Mouse (Mus musculus): ENCODE data around the gene Ahdc1. TPM values are rescaled to one million over a fixed set of nuclear protein-coding genes. Genes with fewer than 3 reads are reported as not detected.
A peak's percentile ranks its signal among the peaks of the same experiment; 100 is the strongest.

The Ahdc1 gene
- polyA plus RNA-seq, 1 experiment from 2014 or later: 9.0 TPM

DNA sequence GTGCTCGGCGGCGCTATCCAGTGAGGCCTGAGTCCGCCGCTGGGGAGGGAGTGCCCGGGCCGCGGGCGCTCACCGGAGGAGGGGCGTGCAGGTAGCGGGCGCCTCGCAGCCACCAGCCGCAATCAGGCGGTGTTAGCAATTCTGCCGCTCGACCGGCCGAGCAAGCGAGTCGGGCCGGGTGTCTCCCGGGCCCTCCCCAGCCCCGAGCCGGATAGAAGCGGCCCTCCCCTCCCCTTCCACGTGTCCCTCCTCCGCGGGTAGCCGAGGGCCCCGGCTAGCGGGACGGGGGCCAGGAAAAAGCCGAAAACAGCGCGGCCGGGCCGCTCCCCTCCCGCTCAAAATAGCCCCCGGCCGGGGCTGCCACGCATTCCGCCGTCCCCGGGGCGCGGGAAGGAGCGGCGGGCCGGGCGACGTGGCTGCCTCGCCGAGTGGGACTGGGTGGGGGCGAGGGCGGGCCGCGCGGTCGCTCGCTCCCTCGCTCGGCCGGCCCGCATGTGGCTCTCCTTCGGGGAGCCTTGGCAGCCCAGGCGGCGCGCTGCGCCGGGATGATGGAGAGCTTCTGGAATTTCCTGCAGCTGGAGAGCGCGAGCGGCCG lies 27.6 kb downstream of the Ahdc1 start:
- peak overlapping the region; percentile 69 for H3K4me3 ChIP-seq
- no peaks in the 10 kb centered on the region for H3K36me3 ChIP-seq
- H3K9me3 ChIP-seq: no peaks in the 10 kb centered on the region
- H3K27me3 ChIP-seq (ENCODE audit: insufficient read depth, poor library complexity, severe bottlenecking): peaks cover 68% of the 10 kb centered on the region
- DNase-seq (ENCODE audit: low spot score): peak; percentile 65
- peak overlapping the region; percentile 91 for H3K27ac ChIP-seq
- peaks cover 85% of the 10 kb centered on the region for H3K4me1 ChIP-seq (replicated peaks)
- WGBS: under 1% methylated on average over 76 of the region's 76 CpGs

DNA sequence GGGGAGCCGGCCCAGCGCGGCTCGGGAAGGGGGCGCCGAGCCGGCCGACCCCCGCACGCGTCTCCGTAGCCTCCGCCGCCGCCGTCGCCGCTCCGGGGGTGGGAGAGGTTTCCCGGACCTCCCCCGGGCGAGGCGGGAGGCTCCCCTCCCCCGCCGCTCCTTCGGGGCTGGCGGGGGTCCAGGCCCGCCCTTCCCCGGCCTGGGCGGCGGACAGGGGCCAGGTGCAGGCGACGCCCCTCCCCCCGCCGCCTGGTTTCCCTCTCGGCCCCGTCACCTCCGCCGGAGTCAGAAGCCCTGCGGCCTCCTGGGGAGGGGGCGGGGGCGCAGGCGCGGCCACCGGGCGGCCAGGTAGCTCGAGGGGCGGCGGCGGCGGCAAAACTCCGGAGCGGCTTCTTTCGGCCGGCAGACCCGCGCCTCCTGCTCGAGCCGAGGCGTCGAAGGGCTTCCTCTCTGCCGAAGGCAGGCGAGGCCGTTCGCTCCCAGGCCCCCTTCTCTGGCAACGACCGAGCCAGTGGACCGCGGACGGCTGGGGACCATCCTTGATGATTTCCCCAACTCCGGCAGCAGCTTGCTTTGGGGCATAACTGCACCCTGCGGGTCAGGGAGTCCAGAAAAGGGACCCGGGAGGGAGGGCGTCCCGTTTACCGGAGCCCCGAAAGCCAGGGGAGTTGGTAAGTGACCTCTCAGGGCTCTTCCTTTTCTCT lies 28.2 kb downstream of the Ahdc1 start:
- Histone ChIP-seq H3K27me3 (ENCODE audit: insufficient read depth, poor library complexity, severe bottlenecking) (peaks cover 68% of the 10 kb centered on the region), H3K27ac (peak overlapping the region; percentile 91), H3K4me1 (replicated peaks) (peaks cover 87% of the 10 kb centered on the region), H3K9me3 (no peaks in the 10 kb centered on the region), H3K4me3 (peak overlapping the region; percentile 69), H3K36me3 (no peaks in the 10 kb centered on the region)
- under 1% methylated on average over 72 of the region's 77 CpGs for WGBS
- DNase-seq (ENCODE audit: low spot score): peak; percentile 63

DNA sequence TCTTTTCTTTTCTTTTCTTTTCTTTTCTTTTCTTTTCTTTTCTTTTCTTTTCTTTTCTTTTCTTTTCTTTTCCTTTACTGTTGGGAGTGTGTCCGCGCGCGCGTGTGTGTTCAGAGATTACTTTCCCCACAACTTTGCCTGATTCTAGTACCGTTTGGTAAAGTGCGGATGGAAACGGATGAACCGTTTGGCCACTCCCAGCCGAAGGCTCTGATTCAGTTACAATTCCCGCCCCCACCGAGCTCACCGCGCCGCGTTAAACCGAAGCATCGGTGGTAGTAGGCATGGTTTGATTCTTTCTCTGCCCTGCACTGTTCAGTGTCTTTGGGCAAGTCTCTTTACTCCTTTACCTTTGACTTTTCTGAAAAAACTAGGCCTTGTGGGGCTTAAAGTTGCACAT lies 28.8 kb downstream of the Ahdc1 start:
- 3% methylated on average over 18 of the region's 18 CpGs for WGBS
- H3K27me3 ChIP-seq (ENCODE audit: insufficient read depth, poor library complexity, severe bottlenecking): peaks cover 68% of the 10 kb centered on the region
- no peaks in the 10 kb centered on the region for H3K9me3 ChIP-seq
- H3K4me1 ChIP-seq (replicated peaks): peaks cover 88% of the 10 kb centered on the region
- DNase-seq (ENCODE audit: low spot score): no peak
- peak overlapping the region; percentile 69 for H3K4me3 ChIP-seq
- H3K27ac ChIP-seq: peak overlapping the region; percentile 91
- no peaks in the 10 kb centered on the region for H3K36me3 ChIP-seq

DNA sequence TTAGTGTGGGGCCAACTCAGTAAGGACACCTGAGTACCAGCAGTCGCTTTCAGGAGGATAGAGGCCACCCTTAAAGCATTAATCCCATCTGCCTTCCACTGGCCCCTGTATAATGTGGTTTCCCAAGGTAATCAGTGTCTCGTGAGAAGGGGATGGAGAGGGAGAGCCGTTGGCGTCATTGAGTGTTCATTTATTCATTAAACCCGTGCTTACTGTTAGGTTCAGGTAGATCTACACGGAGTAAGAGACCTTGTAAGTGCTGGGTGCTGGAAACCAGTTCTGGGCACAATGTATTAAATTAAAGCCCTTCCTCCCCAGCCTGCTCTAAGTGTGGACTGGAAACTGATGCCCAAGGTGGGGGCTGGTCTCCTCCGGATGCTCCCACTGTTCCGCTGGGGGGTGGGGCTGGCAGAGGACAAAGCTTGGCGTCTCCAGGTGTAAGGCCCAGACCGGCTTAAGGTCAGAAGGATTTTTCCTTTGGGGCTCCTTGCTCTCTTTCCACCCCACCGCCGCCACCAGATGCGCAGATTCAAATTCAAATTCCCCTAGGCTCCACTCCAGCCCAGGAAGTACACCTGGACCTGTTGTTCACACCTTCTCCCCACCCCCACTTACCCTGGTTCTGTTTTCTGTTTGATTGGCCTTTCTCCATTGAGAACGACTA lies 29.3 kb downstream of the Ahdc1 start:
- peak overlapping the region; percentile 57 for H3K27ac ChIP-seq
- peaks cover 64% of the 10 kb centered on the region for H3K27me3 ChIP-seq (ENCODE audit: insufficient read depth, poor library complexity, severe bottlenecking)
- DNase-seq (ENCODE audit: low spot score): no peak

DNA sequence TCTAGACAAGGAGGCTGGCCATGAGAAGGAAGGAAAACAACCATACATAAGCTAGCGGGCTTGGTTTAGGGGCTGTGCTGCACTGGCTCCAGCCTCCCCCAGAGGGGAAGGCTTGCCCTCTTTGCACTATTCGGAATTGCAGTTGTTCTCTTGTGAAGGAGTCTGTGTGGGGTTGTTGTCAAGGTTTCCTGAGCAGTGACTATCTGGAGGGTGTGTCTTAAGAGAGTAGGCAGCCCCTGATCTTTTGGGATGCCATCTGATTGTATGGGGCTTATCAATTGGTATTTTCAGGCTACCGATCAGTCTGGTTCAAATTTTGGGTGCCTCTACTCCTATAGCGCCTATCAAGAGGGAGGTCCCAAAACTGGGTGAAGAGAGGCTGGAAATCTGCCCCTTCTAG lies 31.2 kb downstream of the Ahdc1 start:
- H3K27me3 ChIP-seq (ENCODE audit: insufficient read depth, poor library complexity, severe bottlenecking): peaks cover 46% of the 10 kb centered on the region
- H3K27ac ChIP-seq: peak overlapping the region; percentile 91
- no peaks in the 10 kb centered on the region for H3K36me3 ChIP-seq
- peaks cover 100% of the 10 kb centered on the region for H3K4me1 ChIP-seq (replicated peaks)
- peak overlapping the region; percentile 42 for H3K4me3 ChIP-seq
- no peaks in the 10 kb centered on the region for H3K9me3 ChIP-seq
- 6% methylated on average over 4 of the region's 4 CpGs for WGBS
- peak; percentile 44 for DNase-seq (ENCODE audit: low spot score)

More for the DNA sequence above, 29.3 kb downstream of the Ahdc1 start:
- WGBS: 25% methylated on average over 14 of the region's 14 CpGs
- peak overlapping the region; percentile 69 for H3K4me3 ChIP-seq
- H3K4me1 ChIP-seq (replicated peaks): peaks cover 90% of the 10 kb centered on the region
- no peaks in the 10 kb centered on the region for H3K36me3 ChIP-seq
- H3K9me3 ChIP-seq: no peaks in the 10 kb centered on the region

DNA sequence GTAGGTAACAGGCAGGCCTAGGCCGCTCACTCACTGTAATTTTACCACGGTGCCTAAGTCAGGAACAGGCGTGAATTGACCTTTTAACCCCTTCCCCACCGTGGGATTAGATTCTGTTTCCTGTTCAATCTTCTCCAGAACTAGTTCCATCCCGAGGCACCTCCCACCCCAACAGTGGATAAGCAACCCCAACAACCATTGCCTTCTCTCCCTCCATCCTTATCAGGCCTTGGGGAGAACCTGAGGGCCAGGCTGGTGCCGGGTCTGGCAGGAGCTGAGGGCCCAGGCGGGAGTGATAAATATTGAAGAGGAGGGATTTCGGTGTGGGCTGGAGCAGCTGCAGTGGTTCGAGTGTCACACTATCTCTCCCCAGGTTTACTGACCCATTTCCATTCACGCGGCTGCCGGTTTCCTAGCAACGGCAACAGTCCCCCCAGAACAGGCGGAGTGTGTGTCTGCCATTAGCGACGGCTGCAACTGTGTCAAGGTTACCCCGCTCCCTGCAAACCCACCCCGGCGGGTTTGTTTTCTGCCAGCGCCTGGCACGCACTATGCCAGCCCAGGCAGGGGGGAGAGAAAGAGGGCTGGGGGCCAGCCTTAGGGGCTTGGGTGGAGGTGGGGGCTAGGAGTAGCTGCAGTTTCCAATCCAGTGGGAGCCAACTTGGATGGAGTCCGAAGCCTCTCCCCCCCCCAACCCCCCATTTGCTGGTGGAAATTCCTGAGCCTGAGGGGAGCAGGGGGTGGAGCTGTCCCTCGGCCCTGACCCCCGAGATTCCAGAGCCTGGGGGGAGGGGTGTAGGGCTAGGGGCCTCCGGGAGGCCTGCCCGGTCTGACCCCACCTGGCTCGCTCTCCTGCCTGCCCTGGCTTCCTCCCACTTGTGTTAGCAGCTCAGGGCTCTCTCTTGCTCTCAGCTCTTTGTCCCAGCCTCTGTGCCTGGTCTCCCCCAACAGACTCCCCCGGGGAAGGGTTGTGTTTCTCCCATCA lies 31.9 kb downstream of the Ahdc1 start:
- Histone ChIP-seq H3K4me1 (replicated peaks) (peaks cover 100% of the 10 kb centered on the region), H3K27ac (peak overlapping the region; percentile 91), H3K9me3 (no peaks in the 10 kb centered on the region), H3K4me3 (peak overlapping the region; percentile 42), H3K36me3 (no peaks in the 10 kb centered on the region), H3K27me3 (ENCODE audit: insufficient read depth, poor library complexity, severe bottlenecking) (peaks cover 39% of the 10 kb centered on the region)
- 3% methylated on average over 28 of the region's 28 CpGs for WGBS
- peak; percentile 82 for DNase-seq (ENCODE audit: low spot score)

DNA sequence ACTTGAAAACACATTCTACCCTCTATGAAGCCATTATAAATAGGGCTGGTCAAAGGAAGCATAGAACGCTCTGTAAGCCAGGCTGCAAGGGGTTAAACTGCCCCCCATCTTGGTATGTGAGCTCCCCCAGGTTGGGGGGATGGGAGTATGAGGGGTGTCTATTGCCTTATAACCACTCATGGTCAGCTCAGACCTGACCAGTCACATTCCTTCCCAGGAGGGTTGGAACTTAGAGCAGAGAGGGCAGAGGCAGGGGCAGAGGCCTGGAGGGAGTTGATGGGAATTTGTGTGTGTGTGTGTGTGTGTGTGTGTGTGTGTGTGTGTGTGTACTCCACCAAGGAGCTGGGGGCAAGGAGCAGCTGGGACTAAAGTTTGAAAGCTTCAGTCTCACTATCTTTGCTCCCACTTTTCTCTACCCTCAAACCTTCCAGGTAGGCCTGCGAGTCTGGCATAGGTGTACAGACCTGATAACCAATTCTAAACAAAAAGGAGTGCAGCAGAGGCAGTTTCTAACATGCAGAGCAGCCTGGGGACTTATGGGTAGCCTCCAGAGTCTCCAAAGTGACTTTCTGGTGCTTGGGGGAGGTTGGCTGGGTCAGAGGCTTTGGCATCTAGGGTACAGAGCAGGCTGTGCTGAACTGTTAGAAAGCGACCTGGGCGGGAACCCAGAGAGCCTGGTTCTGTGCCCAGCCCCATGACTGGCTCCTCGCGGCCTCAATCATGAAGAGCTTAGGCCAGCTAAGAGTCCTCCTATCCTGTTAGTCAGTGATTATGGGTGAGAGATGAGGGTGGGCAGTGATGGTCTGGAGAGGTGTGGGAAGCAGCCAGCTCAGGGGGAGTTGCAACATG lies 33.0 kb downstream of the Ahdc1 start:
- no peaks in the 10 kb centered on the region for H3K36me3 ChIP-seq
- peak overlapping the region; percentile 91 for H3K27ac ChIP-seq
- 20% methylated on average over 6 of the region's 6 CpGs for WGBS
- peak; percentile 43 for DNase-seq (ENCODE audit: low spot score)
- H3K27me3 ChIP-seq (ENCODE audit: insufficient read depth, poor library complexity, severe bottlenecking): peaks cover 29% of the 10 kb centered on the region
- peak overlapping the region; percentile 42 for H3K4me3 ChIP-seq
- H3K9me3 ChIP-seq: no peaks in the 10 kb centered on the region
- H3K4me1 ChIP-seq (replicated peaks): peaks cover 100% of the 10 kb centered on the region

DNA sequence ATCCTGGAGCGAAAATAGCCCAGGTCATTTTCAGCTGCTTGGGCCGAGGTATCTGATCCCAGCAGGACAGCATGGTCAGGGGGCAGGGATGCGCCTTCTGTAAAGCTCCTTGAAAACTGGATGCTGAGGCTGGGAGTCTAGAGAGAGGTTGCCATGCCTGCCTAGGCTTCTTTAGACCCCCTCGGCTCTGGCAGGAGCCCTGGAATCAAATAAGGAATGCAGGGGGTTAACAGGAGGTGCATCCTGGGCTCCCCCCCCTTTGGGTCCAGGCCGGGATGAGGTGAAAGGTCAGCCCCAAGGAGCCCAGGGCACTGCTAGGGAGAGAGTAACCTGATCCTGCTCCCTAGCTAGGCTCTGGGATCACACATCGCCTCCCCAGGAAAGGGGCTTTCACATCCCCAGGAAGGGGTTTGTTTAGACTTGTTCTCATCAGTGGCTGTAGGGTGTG lies 33.6 kb downstream of the Ahdc1 start:
- peaks cover 22% of the 10 kb centered on the region for H3K27me3 ChIP-seq (ENCODE audit: insufficient read depth, poor library complexity, severe bottlenecking)
- H3K36me3 ChIP-seq: no peaks in the 10 kb centered on the region
- H3K4me1 ChIP-seq (replicated peaks): peaks cover 100% of the 10 kb centered on the region
- peak; percentile 47 for DNase-seq (ENCODE audit: low spot score)
- no peaks in the 10 kb centered on the region for H3K9me3 ChIP-seq
- peak overlapping the region; percentile 91 for H3K27ac ChIP-seq
- peak overlapping the region; percentile 42 for H3K4me3 ChIP-seq
- 5% methylated on average over 6 of the region's 6 CpGs for WGBS

DNA sequence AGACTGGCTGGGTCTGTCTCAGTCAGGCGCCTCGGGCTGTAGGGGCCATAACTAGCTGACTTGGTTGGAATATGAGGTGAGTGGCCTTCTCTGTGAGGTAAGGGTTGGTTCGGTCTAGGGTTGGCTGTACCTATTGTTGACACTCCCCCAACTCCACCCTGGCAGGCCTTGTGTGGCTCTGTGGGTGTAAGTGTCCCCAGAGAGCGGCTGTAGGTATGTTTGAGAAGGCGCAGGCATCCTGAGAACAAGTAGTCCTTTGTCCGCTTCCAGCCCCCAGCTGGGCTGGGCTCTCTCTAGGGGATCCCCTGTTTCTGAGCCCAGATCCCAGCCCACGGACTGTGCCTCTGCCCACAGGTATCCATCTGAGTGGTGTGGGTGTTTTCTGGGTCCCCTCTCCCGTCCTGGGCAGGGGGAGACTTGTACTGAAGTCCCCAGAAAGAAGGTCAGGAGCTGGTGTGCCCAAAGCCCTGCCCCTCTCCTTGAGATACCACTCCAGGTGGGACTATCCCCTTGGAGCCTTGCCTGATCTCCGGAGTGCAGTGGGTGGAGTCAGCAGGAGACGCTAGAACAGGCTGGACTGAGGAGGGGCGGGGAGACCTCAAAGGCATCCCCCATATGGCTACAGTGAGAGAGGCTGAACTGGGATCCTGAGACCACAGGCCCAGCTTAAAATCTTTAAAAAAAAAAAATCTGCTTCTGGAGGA lies 34.9 kb downstream of the Ahdc1 start:
- H3K4me1 ChIP-seq (replicated peaks): peaks cover 100% of the 10 kb centered on the region
- peak overlapping the region; percentile 91 for H3K27ac ChIP-seq
- no peaks in the 10 kb centered on the region for H3K36me3 ChIP-seq
- WGBS: 26% methylated on average over 11 of the region's 11 CpGs
- peak overlapping the region; percentile 35; the same call in 1 of the 2 replicates for H3K4me3 ChIP-seq
- H3K27me3 ChIP-seq (ENCODE audit: insufficient read depth, poor library complexity, severe bottlenecking): peaks cover 10% of the 10 kb centered on the region
- no peaks in the 10 kb centered on the region for H3K9me3 ChIP-seq
- DNase-seq (ENCODE audit: low spot score): no peak

DNA sequence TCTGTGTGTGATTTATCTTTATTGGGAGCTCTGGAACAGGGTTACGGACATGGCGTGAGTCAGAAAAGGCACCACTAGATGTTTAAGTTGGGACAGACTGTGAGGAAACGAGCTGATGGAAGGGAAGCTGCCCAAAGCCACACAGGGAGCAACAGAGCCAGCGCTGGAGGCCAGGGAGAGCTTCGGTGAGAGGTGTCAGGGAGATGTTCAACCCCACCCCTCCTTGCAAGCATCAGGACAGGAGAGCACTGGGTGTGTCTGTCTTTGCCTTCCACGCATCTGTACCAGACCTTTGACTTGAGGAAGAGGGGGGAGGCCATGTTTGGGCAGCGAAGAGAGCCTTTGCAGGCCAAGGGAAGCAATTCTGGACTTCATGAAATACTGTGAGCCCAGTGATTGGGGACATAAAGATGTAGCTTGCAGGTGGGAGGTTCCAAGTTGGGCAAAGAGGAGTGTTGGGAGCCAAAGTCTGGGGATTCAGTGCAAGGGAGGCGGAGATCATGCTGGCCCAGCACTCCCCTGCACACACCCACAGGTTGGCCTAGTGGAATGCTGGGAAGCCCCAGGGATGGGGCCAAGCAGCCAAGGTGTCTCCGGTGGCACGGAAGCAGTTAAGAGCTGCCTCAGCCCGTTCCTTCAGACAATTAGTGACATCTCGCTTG lies 35.8 kb downstream of the Ahdc1 start:
- no peak for DNase-seq (ENCODE audit: low spot score)
- peak overlapping the region; percentile 91 for H3K27ac ChIP-seq
- no peaks in the 10 kb centered on the region for H3K9me3 ChIP-seq
- WGBS: 21% methylated on average over 12 of the region's 12 CpGs
- H3K36me3 ChIP-seq: no peaks in the 10 kb centered on the region
- peaks cover under 1% of the 10 kb centered on the region for H3K27me3 ChIP-seq (ENCODE audit: insufficient read depth, poor library complexity, severe bottlenecking)
- peak overlapping the region; percentile 35 for H3K4me3 ChIP-seq
- H3K4me1 ChIP-seq (replicated peaks): peaks cover 100% of the 10 kb centered on the region
